Mouse (Mus musculus): ENCODE measurements at regions not wholly inside any gene's neighbourhood (a gene's known extent, or its start where the extent isn't known, plus 50 kb on each side); places are given as distances from the start of the nearest gene placed in this dataset.

DNA sequence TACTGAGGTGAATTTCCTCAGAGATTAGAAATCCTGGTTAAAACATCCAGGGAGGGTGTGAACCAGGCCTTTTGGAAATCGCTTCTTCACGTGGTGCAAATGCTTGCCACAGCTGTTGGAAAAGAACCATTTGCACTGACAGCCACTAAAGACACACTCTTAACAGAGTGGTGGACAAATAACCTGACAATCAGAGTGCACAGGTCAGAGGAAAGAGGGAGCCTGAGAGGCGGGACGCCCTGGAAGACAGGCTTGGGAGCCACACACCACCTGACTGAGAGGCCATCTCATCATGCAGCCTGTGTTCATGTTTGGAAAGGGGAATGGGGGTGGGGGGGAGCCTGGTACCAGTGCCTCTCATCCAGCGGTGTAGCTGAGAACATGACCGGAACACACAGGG is 87.0 kb upstream of the Gm11983 start:
- no peak for DNase-seq (ENCODE audit: low spot score in 2 of 2)

DNA sequence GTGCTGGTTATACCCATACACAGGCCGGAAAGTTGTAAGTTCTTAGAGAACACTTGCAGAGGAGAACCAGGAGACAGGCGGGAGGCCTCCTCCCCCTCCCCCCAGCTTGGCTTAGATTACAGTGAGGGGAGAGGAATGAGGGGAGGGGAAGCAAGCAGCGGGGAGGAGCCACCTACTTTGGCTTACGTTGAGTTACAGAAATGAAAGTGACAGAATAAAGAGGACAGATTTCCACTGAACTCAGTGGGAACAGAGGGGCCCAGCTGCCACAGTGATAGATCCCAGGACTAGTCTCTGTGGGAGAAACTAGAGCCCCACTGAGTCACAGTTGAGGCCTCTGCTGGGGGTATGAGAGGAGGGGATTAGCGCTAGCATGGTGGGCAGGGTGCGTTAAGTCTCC is 86.5 kb upstream of the Gm11983 start:
- DNase-seq (ENCODE audit: low spot score in 2 of 2) = no peak

DNA sequence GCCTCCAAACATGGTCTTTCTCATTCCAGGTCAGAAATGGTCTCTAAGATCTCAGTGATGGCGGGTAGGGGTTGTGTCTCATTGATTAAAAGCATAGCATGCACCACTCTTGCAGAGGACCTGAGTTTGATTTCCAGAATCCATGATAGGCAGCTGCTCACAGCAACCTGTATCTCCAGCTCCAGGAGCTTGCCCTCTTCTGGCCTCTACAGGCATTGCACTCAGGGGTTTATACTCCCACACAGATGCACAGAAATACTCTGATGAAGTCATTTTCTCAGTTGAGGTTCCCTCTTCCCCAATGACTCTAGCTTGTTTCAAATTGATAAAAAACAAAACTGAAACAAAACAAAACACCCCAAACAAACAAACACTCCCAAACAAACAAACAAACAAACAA is 81.1 kb upstream of the Gm11983 start:
- DNase-seq (ENCODE audit: low spot score in 2 of 2) = no peak

DNA sequence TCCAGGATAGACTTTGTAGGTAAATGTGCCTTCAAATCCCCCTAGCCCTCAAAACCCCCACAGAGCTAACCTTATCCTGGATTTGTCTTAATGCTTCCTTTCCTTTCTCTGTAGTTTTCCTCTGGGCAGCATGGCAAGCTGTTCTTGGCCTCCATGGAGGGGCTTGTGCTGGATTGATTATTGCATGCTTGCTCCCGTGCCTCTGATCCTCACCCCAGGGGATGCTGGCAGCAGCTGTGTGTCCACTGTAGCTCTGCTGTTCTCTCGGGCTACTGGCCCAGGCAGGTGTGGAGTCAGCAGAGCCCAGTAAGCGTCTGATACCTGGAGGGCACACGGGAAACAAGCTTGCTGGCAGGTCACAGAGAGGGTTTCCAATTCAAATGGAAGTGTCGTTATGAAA is 68.2 kb upstream of the Gm11983 start:
- DNase-seq (ENCODE audit: low spot score in 2 of 2) = no peak

DNA sequence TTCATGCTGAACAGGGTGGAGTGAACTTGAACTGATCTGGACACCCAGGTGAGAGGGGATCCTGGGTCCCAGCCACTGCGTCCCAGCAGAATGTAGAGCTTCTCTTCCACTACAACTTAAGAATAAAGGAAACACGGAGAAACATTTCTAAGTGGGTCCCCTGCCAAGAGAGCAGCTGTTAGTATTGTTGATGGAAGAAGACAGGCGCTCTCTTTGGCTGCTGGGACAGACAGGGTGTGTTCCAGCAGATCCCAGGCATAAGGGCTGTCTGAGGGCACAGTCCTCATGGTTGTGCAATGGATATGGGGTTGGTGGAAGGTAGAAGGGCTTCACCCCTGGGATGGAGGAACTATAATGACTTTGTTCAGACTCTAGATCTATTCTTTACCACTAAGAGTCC is 65.5 kb upstream of the Gm11983 start:
- no peak for DNase-seq (ENCODE audit: low spot score in 2 of 2)

DNA sequence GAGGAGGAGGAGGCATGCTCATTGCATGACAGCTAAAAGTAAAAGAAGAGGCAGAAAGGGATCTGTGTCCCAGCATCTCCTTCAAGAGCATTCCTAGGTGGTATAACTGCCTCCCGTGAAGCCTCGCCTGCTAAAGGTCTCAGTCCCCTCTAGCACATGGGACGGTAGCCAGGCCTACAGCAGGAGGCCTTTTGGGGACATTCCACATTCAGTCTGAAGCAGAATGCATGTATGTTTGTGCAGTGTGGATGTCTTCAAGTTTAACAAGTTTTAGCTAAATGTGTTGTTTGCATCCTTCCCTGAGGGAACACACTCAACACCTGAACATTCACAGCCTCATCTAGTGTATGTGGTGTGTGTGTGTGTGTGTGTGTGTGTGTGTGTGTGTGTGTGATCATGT is 64.8 kb upstream of the Gm11983 start:
- no peak for DNase-seq (ENCODE audit: low spot score in 2 of 2)

DNA sequence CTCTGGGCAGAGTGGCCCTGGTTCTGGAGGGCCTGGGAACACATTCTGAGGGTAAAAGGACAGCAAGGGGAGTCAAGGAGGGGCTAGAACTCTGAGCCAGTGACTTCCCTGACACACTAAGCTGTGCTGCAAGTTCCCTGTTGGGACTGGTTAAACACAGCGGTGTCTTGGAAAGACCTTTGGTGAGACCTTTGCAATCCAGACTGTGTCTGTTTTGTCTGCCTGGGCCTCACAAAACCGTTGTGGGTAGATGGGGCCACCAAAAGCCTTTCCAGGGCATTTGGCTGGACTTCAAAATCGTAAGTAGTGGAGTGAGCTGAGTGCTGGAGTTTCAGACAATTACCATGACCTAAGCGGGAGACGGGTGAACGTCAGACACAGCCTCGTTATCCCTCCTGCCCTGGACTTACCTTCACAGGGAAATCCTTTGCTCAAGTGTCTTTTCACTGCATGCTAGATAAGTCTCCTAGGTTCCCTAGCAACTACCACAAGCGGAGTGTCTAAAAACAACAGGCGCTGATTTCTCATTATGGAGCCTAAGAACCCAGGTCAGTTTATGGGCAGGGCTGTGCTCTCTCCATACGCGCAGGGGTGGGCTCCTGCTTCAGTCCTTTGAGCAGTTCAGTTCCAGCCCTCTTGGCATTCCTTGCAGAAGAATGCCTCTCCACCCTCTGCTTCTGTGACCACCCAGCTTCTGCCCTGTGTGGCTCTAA is 63.5 kb upstream of the Gm11983 start:
- DNase-seq (ENCODE audit: low spot score in 2 of 2) = no peak

DNA sequence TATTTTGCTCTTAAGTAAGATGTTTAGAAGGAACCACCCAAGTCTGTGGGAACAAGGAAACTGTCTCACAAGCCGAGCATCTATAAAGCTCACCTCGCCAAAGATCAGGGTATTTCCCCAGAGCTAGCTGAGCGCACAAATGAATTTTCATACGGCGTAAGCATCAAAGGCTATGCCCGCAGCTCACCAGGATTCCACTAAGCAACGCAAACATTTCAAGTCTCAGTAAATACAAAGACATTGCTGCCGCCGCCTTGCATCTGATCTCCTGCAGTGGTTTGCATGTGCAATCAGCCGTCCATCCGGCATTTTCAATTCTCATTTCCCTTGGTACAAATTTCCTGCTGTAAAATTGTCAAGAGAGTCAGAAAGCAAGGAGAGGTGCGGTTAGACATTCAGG is 62.9 kb upstream of the Gm11983 start:
- DNase-seq (ENCODE audit: low spot score in 2 of 2) = no peak

DNA sequence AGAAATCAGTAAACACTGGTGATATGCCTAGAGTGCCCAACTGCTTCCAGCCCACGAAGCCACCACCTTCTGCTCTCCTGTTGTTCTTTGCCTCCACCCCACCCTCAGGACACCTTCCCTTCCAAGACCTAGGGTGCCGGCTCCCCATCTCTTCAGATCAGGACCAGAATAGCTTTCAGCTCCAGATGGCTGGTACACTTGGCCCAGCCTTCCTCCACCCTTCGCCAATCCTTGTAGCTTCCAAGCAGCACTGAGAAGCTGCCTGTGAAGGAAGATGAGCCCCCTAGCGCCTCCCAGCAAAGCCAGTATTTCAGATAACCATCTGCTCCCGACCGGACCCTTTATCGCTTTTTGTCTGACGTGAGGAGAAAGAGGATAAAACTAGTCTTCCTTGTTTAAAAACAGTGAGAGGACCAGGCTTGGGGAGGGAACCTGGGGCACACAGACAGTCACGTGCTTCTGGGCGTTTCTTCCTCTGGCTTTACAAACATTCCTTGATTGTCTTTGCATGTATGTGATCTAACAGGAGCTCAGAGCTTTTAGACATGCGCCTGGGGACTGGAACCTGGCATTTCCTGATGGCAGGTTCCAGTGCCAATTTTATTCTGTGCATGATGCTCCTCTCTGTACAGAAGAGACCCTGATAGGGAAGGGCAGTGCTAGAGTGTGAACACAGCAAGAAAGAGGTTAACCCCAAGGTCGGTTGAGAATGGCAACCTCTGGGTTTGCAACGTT is 62.0 kb upstream of the Gm11983 start:
- DNase-seq (ENCODE audit: low spot score in 2 of 2) = peak; percentile 53 to 76

DNA sequence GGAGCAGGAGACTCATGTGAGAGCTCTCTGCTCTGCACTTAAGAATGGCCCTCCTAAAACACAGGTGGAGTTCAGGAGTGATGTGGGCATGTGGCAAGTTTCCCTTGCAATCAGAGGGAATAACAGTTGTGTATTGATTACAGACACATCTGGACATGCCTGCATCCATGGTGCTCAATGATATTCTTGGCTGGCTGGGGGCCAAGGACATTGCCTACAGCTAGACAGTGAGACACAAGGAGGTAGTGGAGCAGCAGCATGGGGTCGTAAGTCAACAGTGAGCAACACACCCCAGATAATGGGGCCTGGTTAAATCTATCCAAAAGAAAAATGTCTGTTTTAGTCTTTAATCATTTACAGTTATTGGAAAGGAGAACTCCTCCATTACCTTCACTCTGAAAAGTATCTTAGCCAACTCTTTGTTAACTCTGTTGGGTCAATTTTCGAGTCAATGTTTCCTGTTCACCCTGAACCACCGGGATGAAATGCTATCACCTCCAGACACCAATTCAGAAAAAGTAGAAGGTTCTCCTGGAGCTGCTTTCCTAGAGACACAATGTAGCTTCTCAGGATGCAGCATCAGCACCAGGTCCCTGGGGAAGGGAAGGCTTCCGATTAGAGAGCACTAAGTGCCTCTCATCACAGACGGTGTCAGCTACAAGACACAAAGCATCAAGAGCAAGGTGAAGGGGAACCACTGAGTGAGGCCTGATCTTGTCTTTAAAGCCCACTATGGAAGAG is 61.1 kb upstream of the Gm11983 start:
- DNase-seq (ENCODE audit: low spot score in 2 of 2) = no peak

DNA sequence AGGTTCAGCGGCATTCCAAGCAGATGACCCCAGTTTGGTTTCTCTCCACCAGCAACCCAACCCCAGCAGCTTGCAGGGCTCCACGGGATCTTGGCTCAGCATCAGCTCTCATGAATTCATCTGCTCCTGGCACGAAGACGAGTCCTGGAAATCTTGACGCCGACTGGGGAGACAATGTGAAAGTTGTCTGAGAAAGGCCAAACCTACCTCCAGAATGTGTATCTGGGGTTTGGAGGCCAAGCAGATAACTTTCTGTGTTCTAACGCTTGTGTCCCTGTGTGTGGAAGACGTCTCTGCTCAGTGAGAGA is 58.3 kb upstream of the Gm11983 start:
- DNase-seq (ENCODE audit: low spot score in 2 of 2) = no peak

DNA sequence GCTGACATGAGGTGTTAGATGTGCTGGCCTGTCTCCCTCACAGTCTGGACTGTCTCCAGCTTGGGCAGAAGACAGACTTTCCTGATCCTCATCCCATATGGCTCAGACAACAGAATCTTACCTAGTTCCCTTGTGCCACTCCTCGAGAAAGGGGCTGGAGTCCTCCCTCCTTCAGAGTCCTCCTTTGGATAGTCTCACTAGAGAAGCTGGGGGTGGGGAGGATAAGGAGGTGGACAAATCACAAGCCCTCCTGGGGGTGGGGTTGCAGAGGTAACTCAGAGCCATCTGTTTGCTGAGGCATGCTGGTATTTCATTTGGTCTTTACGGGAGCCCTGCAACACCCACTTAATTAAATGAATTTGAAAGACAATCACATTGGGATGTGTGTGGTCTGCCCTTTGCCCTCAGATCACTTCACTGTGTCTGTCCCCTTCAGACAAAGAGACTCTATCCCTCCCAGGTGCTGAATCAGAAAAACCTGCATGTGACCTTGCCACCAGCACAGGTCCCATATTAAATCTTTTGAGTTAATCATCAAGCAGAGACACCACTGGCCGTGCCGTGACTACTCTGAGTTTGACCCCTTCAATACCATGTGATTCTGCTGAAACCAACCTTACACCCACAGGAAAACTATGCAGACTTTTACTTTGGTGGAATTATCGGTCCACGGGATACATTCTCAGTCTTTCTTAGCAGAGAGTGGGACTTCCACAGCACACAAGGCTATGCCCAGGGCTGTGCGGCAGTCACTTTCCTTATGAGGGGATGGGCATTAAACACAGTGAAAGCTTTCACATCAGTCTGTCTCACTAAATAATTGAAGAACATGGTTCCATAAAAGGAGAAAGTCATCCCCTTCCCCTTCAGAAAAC is 57.7 kb upstream of the Gm11983 start:
- DNase-seq (ENCODE audit: low spot score in 2 of 2) = no peak

DNA sequence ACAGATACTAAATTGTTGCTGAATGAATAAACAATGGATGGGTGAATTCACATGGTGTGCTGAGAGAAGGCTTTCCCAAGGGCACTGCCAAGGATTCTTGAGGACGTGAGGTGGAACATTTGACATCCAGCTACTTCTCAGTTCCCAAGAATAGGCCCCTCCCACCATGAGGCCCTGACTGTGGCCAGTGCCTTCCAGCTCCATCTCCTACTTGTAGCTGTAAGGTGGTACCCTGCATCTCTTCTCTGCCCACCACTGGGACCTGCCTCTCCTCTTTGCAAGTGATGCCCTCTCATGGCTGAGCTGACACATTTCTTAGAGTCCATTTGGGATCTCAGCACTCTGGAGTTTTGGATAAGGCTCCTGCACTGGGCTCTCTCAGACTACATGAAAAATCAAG is 56.3 kb upstream of the Gm11983 start:
- DNase-seq (ENCODE audit: low spot score in 2 of 2) = no peak

DNA sequence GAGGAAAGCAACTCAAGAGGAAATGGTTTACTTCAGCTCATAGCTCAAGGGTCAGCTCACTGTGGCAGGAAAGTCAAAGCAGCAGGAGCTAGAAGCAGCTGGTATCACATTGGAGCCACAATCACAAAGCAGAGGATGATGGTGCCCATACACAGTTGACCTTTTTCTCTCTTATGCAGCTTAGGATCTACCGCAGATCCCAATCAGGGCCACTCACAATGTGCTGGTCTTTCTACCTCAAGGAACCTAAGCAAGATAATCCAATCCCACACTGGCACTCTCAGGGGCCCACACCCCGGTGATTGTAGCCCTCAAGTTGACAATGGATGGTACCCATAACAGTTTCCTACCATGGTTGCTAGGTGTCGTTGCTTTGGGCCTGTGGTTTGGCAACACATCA is 55.6 kb upstream of the Gm11983 start:
- DNase-seq (ENCODE audit: low spot score in 2 of 2) = no peak

DNA sequence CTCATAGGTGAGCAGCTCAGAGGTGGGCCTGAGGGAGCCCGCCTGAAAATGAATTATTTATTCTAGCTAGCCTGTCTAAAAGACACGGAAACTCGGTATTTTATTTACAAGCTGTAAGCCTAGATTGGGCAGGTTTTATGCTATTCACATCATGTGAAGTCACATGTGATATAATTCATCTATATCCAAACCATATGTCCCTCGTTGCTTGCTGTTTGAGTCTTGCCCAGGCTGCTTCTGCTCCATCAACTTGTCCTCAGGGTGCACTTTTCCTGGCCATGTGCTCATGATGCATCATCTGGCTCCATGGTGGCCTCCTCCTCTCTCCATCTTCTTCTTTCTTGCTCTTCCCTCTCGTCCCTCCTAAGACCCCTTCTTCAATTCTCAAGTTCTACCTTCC is 53.0 kb upstream of the Gm11983 start:
- no peak for DNase-seq (ENCODE audit: low spot score in 2 of 2)

DNA sequence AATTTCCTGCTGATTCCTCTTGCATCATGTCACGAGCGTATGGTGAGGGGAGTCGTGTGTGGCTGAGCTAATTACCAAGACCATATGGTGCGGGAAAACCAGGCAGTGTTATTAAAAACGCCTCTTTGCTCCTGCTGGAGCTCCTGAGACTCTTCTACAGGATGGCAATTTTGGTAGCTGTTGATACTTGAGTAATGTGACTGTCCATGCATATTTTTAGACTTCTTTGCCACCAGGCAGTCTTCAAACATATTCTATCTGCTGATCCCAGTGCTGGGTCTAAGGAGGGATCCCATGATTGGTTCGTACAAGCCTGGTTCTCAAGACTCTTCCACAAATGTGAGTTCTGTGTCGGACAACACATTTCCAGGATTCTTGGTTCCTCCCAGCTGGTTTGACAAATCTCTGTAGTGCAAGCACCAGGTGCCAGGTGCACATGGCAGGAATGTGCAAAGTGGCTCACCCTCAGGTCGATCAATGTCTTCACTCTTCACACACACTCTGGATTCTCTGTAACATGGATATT is 52.3 kb upstream of the Gm11983 start:
- peak in 1 of 2 experiments; percentile 48 for DNase-seq (ENCODE audit: low spot score in 2 of 2)

DNA sequence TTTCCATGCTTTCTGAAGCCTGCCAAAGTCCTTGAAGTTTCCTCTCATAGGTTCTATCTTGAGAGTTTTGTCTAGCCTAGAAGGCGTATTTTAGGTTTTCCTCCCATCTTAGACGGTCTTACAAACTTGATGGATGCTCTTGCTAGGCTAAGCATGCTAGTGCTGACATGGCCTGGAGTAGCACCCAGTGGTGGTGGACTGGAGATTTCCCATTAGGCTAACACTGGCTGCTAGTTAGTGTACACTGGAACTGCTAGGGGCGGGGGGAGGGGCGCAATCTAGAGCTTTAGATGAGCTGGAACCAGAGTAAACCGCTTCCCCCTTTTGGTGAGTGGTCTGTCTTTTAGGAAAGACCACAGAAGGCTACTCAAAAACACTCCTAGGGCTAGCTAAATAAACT is 51.7 kb upstream of the Gm11983 start:
- DNase-seq (ENCODE audit: low spot score in 2 of 2) = no peak
